9 mouse cellular contexts compared by ENCODE assay signal in genomic region chr2:153237891-153238290, GRCm38 (mm10). TPM values are rescaled to one million over a fixed set of nuclear protein-coding genes. Genes with fewer than 3 reads are reported as not detected.
DNase-seq lines count a peak whose midpoint lies in the region; ATAC-seq and TF ChIP-seq lines count a peak whose summit lies in the region.
"Had no signal": no experiment of that assay in that cellular context is flagged by ENCODE, and none has a peak within 500 bp of the region (broad histone marks: within the 10 kb centered on the region; RNA-seq: fewer than 3 reads in every experiment).

No protein-coding gene starts in this region.

- H3K9me3 ChIP-seq in heart, embryonic 11.5 days (replicated peaks; ENCODE audit: control insufficient read depth, low read length), result no peaks in the 10 kb centered on the region
- H3K9me3 ChIP-seq in lung, embryonic 15.5 days, result no peaks in the 10 kb centered on the region

- no peak for TF ChIP-seq CTCF in heart, adult 2 months (IDR thresholded peaks at IDR 0.05)

- peaks cover 5% of the 10 kb centered on the region; the same call in 1 of the 2 replicates for H3K79me2 ChIP-seq in heart, adult 2 months (replicated peaks; ENCODE audit: control insufficient read depth, insufficient read depth, low read length)
- H3K79me2 ChIP-seq in myocyte (ENCODE audit: control insufficient read depth, insufficient read depth), result peaks cover 56% of the 10 kb centered on the region

- peak overlapping the region; percentile 97; the same call in 1 of the 2 replicates for H3K4me2 ChIP-seq in heart, embryonic 11.5 days
- H3K4me2 ChIP-seq in lung, embryonic 15.5 days, result peak overlapping the region; percentile 72
- H3K4me2 ChIP-seq in myocyte (ENCODE audit: low read depth), result peak overlapping the region; percentile 96

- WGBS in heart, embryonic 11.5 days (ENCODE audit: insufficient replicate concordance), result 76% methylated on average over 4 of the region's 4 CpGs
- WGBS in heart, adult 2 months, result 64% methylated on average over 4 of the region's 4 CpGs
- 50% methylated on average over 4 of the region's 4 CpGs for WGBS in lung, embryonic 15.5 days

- H3K27ac ChIP-seq in heart, embryonic 11.5 days (ENCODE audit: low read depth, low read length), result no peak overlapping the region
- no peak overlapping the region for H3K27ac ChIP-seq in heart, adult 2 months
- peak overlapping the region; percentile 96 for H3K27ac ChIP-seq in lung, embryonic 15.5 days

- DNase-seq in heart, adult 2 months, result no peak
- DNase-seq in lung, postnatal 25 days (ENCODE audit: low spot score), result no peak
- peak; percentile 61 for DNase-seq in induced T-regulatory cell, adult 2 months (ENCODE audit: low read depth)
- DNase-seq in right cerebral cortex, postnatal 14 days, result no peak
- DNase-seq in cerebellum, adult 9-11 months, result no peak
- DNase-seq: kidney, adult 2 months had no signal

- H3K4me1 ChIP-seq in heart, embryonic 11.5 days (ENCODE audit: control insufficient read depth, insufficient read depth, low read length), result peaks cover 35% of the 10 kb centered on the region
- peaks cover 5% of the 10 kb centered on the region for H3K4me1 ChIP-seq in heart, adult 2 months (ENCODE audit: control insufficient read depth, insufficient read depth, low read length)
- H3K4me1 ChIP-seq in lung, embryonic 15.5 days, result peaks cover 48% of the 10 kb centered on the region

- H3K4me3 ChIP-seq in heart, embryonic 11.5 days (ENCODE audit: low read depth, low read length), result no peak overlapping the region
- no peak overlapping the region for H3K4me3 ChIP-seq in heart, adult 2 months
- H3K4me3 ChIP-seq in lung, embryonic 15.5 days, result peak overlapping the region; percentile 6; the same call in 1 of the 2 replicates
- no peak overlapping the region for H3K4me3 ChIP-seq in myocyte

- no peak for TF ChIP-seq POLR2A in heart, adult 2 months (IDR thresholded peaks at IDR 0.05; ENCODE audit: insufficient read depth, low read depth, low read length)
- TF ChIP-seq POLR2A in myocyte (IDR thresholded peaks at IDR 0.05; ENCODE audit: insufficient read length, low read depth), result no peak

- H3K27me3 ChIP-seq in heart, embryonic 11.5 days (ENCODE audit: control insufficient read depth, insufficient read depth, low read length), result no peaks in the 10 kb centered on the region
- H3K27me3 ChIP-seq in heart, adult 2 months (ENCODE audit: control insufficient read depth, insufficient read depth, low read length), result no peaks in the 10 kb centered on the region
- H3K27me3 ChIP-seq in lung, embryonic 15.5 days, result no peaks in the 10 kb centered on the region
- no peaks in the 10 kb centered on the region for H3K27me3 ChIP-seq in myocyte (ENCODE audit: control insufficient read depth, insufficient read depth, insufficient read length)

- no peak overlapping the region for H3K9ac ChIP-seq in heart, embryonic 11.5 days (ENCODE audit: low read depth, low read length)
- H3K9ac ChIP-seq in heart, adult 2 months (ENCODE audit: low read depth, low read length), result no peak overlapping the region
- H3K9ac ChIP-seq in lung, embryonic 15.5 days, result peak overlapping the region; percentile 5; the same call in 1 of the 2 replicates

- no peak overlapping the region for H3ac ChIP-seq in myocyte (ENCODE audit: control insufficient read depth, insufficient read length)

- no peak for TF ChIP-seq EP300 in heart, adult 2 months (IDR thresholded peaks at IDR 0.05; ENCODE audit: insufficient read depth, low read depth, low read length)

- ATAC-seq in heart, embryonic 11.5 days (replicated peaks; ENCODE audit: insufficient number of reproducible peaks, low FRiP score, low TSS enrichment), result no peak
- ATAC-seq in lung, embryonic 15.5 days (ENCODE audit: borderline replicate concordance, extremely low read depth, low FRiP score, low TSS enrichment), result no peak

- intact Hi-C loops in heart, adult 2 months (cut with DNase I), result no loop called here

- peaks cover 9% of the 10 kb centered on the region for H3K36me3 ChIP-seq in heart, embryonic 11.5 days (ENCODE audit: control insufficient read depth, insufficient read depth, low read length)
- H3K36me3 ChIP-seq in heart, adult 2 months (ENCODE audit: control insufficient read depth, insufficient read depth, low read length), result peaks cover 16% of the 10 kb centered on the region
- peaks cover 28% of the 10 kb centered on the region for H3K36me3 ChIP-seq in lung, embryonic 15.5 days
- peaks cover 35% of the 10 kb centered on the region for H3K36me3 ChIP-seq in myocyte (ENCODE audit: control insufficient read depth, insufficient read depth)

TF ChIP-seq in myocyte, 11 proteins besides CTCF, POLR2A, EP300 and RAD21:
- TF ChIP-seq REST (IDR thresholded peaks at IDR 0.05; ENCODE audit: insufficient read depth, insufficient read length) (no peak), CEBPB (IDR thresholded peaks at IDR 0.05; ENCODE audit: insufficient read depth, poor library complexity, severe bottlenecking) (no peak), USF1 (IDR thresholded peaks at IDR 0.05; ENCODE audit: low read depth) (no peak), MYOG (IDR thresholded peaks at IDR 0.05; ENCODE audit: control insufficient read depth in 1 of 3, insufficient read depth in 1 of 3, insufficient read length in 2 of 3, low read depth in 2 of 3) (no peak), POLR2AphosphoS2 (IDR thresholded peaks at IDR 0.05; ENCODE audit: insufficient read length, low read depth) (no peak), TCF12 (IDR thresholded peaks at IDR 0.05; ENCODE audit: insufficient read depth, poor library complexity, severe bottlenecking) (no peak), TCF3 (IDR thresholded peaks at IDR 0.05; ENCODE audit: insufficient read length, low read depth) (no peak), SRF (IDR thresholded peaks at IDR 0.05; ENCODE audit: control insufficient read depth, insufficient read length, low read depth) (no peak), MYOD1 (IDR thresholded peaks at IDR 0.05; ENCODE audit: control insufficient read depth in 1 of 3, insufficient read length in 2 of 3, low read depth in 2 of 3) (no peak), MAX (IDR thresholded peaks at IDR 0.05; ENCODE audit: low read depth) (no peak), E2F4 (IDR thresholded peaks at IDR 0.05; ENCODE audit: insufficient read depth) (no peak)

RNA-seq across cellular contexts. Expression of gene Plagl2, which starts 3.3 kb away (rescaled TPM):
- 22.6 and 25.3 TPM in 2 replicates for polyA plus RNA-seq in heart, embryonic 11.5 days (2014; fragmentation: Nextera tagmentation; extraction: Ambion mirVana)
- total RNA-seq in heart, adult 2 months (2021), result 1 to 10 TPM; 3.5 to 4.1 TPM
- polyA plus RNA-seq in heart, adult 2 months (2012; rRNA removed), result 3.0 and 4.7 TPM in 2 replicates
- polyA plus RNA-seq in lung, embryonic 15.5 days (2015; fragmentation: Nextera tagmentation; extraction: Ambion mirVana), result 12.9 and 13.0 TPM in 2 replicates
- 4.2 TPM for polyA plus RNA-seq in myocyte (2012; fragmentation: generic; extraction: Trizol)

RNA-seq across cellular contexts. Expression of gene Pofut1, which starts 3.4 kb away (rescaled TPM):
- polyA plus RNA-seq in heart, embryonic 11.5 days (2014; fragmentation: Nextera tagmentation; extraction: Ambion mirVana), result 5.8 and 6.6 TPM in 2 replicates
- total RNA-seq in heart, adult 2 months (2021), result 10 to 100 TPM; 12.6 to 13.3 TPM
- polyA plus RNA-seq in heart, adult 2 months (2012; rRNA removed), result 12.1 and 17.7 TPM in 2 replicates
- polyA plus RNA-seq in lung, embryonic 15.5 days (2015; fragmentation: Nextera tagmentation; extraction: Ambion mirVana), result 5.8 and 6.1 TPM in 2 replicates
- 12.2 TPM for polyA plus RNA-seq in myocyte (2012; fragmentation: generic; extraction: Trizol)

RNA-seq across cellular contexts. Expression of gene Tspyl3, which starts 12.7 kb away (rescaled TPM):
- 4.8 and 5.6 TPM in 2 replicates for polyA plus RNA-seq in heart, embryonic 11.5 days (2014; fragmentation: Nextera tagmentation; extraction: Ambion mirVana)
- 1 to 10 TPM in 1 of 2 experiments, under 1 TPM in 1; 0.94 to 1.2 TPM for total RNA-seq in heart, adult 2 months (2021)
- 2.1 and 3.0 TPM in 2 replicates for polyA plus RNA-seq in heart, adult 2 months (2012; rRNA removed)
- 8.2 and 8.9 TPM in 2 replicates for polyA plus RNA-seq in lung, embryonic 15.5 days (2015; fragmentation: Nextera tagmentation; extraction: Ambion mirVana)
- 0.12 TPM for polyA plus RNA-seq in myocyte (2012; fragmentation: generic; extraction: Trizol)

RNA-seq across cellular contexts. Expression of gene Kif3b, which starts 53.3 kb away (rescaled TPM):
- 3.6 TPM in 2 replicates for polyA plus RNA-seq in heart, embryonic 11.5 days (2014; fragmentation: Nextera tagmentation; extraction: Ambion mirVana)
- 1 to 10 TPM; 7.7 to 8.2 TPM for total RNA-seq in heart, adult 2 months (2021)
- polyA plus RNA-seq in heart, adult 2 months (2012; rRNA removed), result 3.8 and 6.6 TPM in 2 replicates
- polyA plus RNA-seq in lung, embryonic 15.5 days (2015; fragmentation: Nextera tagmentation; extraction: Ambion mirVana), result 6.2 and 7.3 TPM in 2 replicates
- polyA plus RNA-seq in myocyte (2012; fragmentation: generic; extraction: Trizol), result 10.8 TPM
